Mouse (Mus musculus): ENCODE results near the gene Vmn2r88.
"Not testable (repeated sequence)": the region's sequence is repeated elsewhere in the genome, so short reads cannot be mapped to it uniquely, and the experiment has no call there.

Vmn2r88 gene

DNA sequence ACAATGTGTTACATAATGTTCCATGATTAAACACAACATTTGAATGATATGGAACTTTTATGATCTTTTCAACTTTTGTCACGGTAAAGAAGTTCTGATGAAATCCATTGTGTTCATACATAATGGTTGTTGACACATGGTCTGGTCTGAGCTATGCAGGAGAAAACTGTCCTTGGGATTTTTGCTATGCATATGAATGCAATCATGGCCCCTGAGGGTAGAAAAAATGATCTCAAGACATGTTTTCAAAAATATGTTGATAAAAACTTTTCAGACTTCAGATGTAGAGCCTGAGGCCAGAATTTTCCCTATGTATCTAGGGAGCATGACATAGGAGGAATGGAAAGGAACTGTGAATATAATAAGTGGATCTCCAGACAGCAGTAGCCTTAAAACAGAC is at the start of gene Vmn2r88:
Vmn2r88 (plus strand) TSS at position 301 of the 400 bp plus-strand sequence.
- DNase-seq (ENCODE audit: low spot score in 2 of 2): no peak

DNA sequence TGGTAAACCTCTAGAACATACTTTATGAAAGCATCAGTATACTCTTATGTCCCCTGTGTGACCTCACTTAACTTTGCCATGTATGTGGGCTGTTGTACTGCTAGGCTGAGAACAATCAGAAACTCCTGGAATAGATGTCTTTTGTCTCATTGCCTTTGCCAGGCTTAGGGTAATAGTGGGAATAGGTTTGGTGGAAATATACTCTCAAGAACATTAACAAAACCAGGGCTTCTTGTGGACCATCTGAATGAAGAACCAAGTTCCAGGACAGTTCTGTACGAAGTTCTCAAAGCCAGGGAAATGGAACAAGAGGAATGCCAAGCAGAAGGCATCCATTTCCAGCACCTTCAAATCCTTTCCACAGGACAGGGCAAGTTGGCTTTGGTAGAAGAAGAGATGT is 49.2 kb upstream of the Vmn2r88 start, which contains the start of gene Gm7247:
Gm7247 (plus strand) TSS at position 301 of the 400 bp plus-strand sequence.
- DNase-seq (ENCODE audit: low spot score in 2 of 2): no peak

DNA sequence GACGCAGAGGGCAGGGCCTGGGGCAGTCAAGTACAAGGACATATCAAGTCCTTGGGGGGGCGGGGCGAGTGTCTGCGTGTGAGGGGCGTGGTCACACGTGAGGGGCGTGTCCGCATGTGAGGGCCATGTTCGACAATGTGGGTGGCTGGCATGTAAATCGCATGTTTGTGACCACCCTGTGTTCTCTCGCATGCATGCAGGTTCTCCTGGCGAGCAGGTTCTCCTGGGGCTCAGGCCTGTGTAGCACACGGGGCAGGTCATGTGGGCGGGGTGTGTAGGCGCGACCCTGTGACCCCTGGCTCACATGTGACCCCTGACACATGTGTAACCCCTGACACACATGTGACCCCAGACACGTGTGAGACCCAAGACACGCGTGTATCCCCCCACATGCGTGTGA is 27.8 kb upstream of the Vmn2r88 start:
- no peak for DNase-seq (ENCODE audit: low spot score in 2 of 2)

DNA sequence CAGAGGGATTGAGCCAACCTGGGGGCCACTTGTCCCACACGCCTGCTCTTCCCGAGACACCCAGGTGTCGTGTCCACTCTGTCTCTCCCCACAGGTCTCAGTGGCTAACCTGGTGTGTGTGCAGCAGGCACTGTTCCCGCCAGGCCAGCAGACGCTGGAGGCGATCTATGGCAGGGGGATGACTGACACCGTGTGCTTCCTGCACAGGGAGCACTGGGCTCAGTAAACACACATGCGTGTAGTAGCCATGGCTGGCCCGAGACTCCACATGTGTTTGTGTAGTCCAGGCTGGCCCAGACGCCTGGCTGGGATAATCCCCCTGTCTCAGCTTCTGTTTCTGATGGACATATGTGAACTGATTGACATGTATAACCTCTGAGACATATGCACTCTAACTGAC is 26.3 kb upstream of the Vmn2r88 start:
- no peak for DNase-seq (ENCODE audit: low spot score in 2 of 2)

DNA sequence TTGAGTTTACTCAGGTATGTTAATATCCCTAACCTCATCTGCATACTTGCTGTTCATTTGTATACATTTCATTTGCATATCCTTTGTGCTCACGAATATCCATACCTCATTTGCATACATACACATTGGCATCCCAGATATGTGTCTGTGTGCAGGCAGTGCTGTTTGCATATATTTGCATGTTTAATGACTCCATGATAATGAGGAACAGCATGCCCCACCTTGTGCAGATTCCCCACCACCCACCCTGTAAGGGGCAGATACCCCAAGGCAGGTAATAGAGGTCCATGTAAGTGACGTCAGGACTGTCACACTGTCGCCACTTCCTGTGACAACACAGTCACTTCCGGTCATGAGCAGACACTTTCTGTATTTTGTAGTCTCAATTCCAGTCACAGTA is 24.9 kb upstream of the Vmn2r88 start:
- no peak for DNase-seq (ENCODE audit: low spot score in 2 of 2)

DNA sequence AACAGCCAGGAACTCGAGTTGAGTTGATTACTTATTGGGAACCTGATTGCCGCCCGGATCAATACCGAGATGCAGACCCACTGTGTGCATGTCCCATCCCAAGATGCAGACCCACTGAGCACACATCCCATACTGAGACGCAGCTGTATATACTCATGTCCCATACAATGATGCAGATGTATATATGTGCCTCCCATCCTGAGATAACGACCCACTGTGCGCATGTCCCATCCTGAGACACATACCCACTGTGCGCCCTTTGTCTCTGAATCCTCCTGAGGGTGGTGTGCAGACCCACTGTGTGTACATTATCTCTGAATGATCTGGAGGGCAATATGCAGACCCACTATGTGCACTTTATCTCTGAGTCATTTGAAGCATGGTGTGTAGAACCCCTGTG is 22.9 kb upstream of the Vmn2r88 start:
- no peak for DNase-seq (ENCODE audit: low spot score in 2 of 2)

DNA sequence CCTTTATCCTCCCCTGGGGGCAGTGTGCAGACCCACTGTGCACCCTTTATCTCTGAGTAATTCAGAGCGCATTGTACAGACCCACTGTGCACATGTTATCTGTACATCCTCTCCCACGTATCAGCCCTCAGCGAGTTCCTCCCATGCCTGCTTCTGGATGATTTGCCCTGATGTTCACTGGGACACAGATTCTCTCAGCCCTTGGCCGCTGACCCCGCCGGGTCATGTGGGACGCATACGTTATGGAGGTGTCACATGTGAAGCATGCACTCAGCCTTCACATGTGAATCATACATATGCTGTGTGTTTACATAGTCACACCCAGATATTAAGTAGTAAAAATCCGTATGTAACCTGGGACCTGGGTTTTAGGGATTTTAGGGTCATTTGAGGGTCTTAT is 22.4 kb upstream of the Vmn2r88 start:
- DNase-seq (ENCODE audit: low spot score in 2 of 2): no peak

DNA sequence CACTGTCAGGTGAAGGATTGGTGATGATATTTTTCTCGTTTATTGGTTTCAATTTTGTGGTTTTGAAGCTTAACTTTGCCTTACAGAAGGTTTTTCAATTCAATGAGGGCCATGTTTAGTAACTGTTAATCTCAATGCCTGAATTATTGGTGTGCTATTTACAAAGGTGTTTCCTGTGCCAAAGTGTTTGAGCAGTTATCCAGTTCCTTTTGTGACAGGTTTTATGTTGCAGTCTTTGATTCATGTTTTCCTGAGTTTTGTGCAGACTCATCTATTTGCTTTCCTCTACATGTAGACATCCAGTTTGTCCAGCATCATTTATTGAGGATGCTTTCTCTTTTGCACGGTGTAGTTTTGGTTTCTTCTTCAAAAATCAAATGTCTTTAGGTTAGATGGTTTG is 13.3 kb downstream of the Vmn2r88 start:
- DNase-seq (ENCODE audit: low spot score in 2 of 2): no peak

DNA sequence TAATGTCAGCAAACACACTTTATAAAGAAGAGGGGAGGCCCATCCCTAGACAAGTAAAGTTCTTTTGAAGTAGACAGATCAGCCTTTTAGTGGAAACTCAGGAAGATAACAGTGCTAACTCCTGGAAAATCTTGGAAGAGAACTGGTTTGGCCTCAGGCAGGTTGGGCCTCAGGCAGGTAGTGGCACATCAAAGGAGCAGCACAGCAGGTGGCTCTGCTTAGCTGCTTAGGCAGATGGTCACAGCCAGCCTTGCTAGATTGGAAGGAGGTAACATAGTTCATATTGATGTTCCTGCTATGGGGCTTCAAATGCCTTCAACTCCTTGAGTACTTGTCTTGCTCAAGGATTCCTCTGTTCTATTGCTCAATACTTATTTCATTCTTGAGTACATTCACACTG is 19.5 kb downstream of the Vmn2r88 start:
- DNase-seq (ENCODE audit: low spot score in 2 of 2): not testable (repeated sequence)

DNA sequence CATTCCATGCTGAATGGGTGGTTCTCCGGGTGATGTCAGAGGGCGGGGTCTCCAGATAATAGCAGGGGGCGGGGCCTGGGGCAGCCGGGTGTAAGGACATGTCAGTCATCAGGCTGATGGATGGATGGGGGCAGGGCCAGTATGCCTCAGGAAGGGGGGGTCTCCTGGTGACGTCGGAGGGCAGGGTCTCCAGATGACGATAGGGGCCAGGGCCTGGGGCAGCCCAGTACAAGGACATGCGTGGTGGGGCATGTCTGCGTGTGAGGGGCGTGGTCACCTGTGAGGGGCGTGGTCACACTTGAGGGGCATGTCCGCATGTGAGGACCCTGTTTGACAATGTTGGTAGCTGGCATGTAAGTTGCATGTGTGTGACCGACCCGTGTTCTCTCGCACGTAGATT is 23.9 kb downstream of the Vmn2r88 start:
- DNase-seq (ENCODE audit: low spot score in 2 of 2): no peak

DNA sequence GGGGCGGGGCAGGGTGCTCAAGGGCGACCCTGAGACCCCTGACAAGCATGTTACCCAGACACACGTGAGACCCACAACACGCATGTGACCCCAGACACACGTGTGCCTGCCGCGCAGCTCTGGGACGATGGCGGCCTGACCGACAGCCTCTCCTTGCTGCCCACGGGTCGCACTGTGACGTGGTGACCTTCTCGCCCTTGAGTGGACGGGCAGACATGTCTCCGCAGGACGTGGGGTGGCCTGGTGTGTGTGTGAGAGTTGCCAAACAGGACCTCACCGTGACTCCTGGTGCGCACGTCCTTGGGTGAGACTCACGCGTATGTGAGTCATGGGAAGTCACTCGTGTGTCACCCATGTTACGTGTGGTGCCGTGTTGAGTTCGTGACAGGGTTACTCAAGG is 24.4 kb downstream of the Vmn2r88 start:
- no peak for DNase-seq (ENCODE audit: low spot score in 2 of 2)

DNA sequence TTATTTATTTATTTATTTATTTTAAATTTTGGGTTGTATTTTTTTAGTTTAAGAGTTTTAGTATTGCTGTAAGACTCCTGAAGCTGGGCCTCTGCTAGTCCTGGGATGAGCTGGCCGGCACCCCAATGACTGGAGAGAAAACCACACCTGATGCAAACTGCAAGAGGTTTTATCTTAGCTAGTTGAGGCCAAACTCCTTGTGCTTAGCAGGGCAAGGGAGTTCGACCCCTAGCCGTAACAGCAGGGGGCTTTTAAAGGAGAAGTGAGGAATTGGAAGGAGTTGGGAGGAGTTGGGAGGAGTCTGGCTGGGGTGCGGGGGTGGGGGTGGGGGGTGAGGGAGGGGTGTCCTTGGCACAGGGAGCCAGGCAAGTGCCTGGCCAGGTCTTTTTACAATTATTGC is 28.3 kb downstream of the Vmn2r88 start:
- DNase-seq (ENCODE audit: low spot score in 2 of 2): no peak

DNA sequence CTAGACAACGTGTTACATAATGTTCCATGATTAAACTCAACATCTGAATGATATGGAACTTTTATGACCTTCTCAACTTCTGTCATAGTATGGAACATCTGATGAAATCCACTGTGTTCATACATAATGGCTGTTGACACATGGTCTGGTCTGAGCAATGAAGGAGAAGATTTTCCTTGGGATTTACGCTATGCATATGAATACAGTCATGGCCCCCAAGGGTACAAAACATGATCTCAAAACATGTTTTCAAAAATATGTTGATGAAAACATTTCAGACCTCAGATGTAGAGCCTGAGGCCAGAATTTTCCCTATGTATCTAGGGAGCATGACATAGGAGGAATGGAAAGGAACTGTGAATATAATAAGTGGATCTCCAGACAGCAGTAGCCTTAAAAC is 40.9 kb downstream of the Vmn2r88 start, which contains the start of gene Vmn2r89:
Vmn2r89 (plus strand) TSS at position 301 of the 400 bp plus-strand sequence.
- DNase-seq (ENCODE audit: low spot score in 2 of 2): not testable (repeated sequence)
